Mouse (Mus musculus) gonadal fat pad, adult 2 months (tissue): ENCODE measurements at regions not wholly inside any gene's neighbourhood (a gene's known extent, or its start where the extent isn't known, plus 50 kb on each side); places are given as distances from the start of the nearest gene placed in this dataset.
A peak's percentile ranks its signal among the peaks of the same experiment; 100 is the strongest.

Experiments
- DNase-seq: peaks from one replicate; pipeline ENCODE4 v3.0.0-alpha.2; 2012; ENCODE audit warnings: low read depth

- no peak for DNase-seq
Observed at GRCm38 (mm10) chr3:62985033-62985432, 256.3 kb upstream of the Mme start.

- no peak for DNase-seq
Observed at GRCm38 (mm10) chr3:62976906-62977305, 264.4 kb upstream of the Mme start.

- no peak for DNase-seq
Observed at GRCm38 (mm10) chr3:62963244-62963643, 278.1 kb upstream of the Mme start.

GRCm38 (mm10) chr3:62962608-62963007, 278.7 kb upstream of the Mme start:
- DNase-seq: no peak

GRCm38 (mm10) chr3:62945356-62945755, 296.0 kb upstream of the Mme start:
- DNase-seq: no peak

GRCm38 (mm10) chr3:62938601-62939000, 302.7 kb upstream of the Mme start:
- no peak for DNase-seq

- no peak for DNase-seq
Observed at GRCm38 (mm10) chr3:62924441-62924840, 316.9 kb upstream of the Mme start.

- DNase-seq: no peak
Observed at GRCm38 (mm10) chr3:62916899-62917298, 312.0 kb upstream of the Gpr149 start.

GRCm38 (mm10) chr3:62885104-62885503, 280.2 kb upstream of the Gpr149 start:
- DNase-seq: no peak

GRCm38 (mm10) chr3:62882310-62883073, 277.6 kb upstream of the Gpr149 start:
- no peak for DNase-seq

GRCm38 (mm10) chr3:62860731-62861130, 255.8 kb upstream of the Gpr149 start:
- no peak for DNase-seq

GRCm38 (mm10) chr3:62835695-62836476, 230.9 kb upstream of the Gpr149 start:
- DNase-seq: no peak

- no peak for DNase-seq
Observed at GRCm38 (mm10) chr3:62823892-62824291, 219.0 kb upstream of the Gpr149 start.

- peak; percentile 14 for DNase-seq
Observed at GRCm38 (mm10) chr3:62801044-62801443, 196.1 kb upstream of the Gpr149 start.

GRCm38 (mm10) chr3:62786233-62786632, 181.3 kb upstream of the Gpr149 start:
- no peak for DNase-seq
